Mouse (Mus musculus): Measurements from ENCODE around the gene Simc1. TPM values are rescaled to one million over a fixed set of nuclear protein-coding genes. Genes with fewer than 3 reads are reported as not detected.
"Not testable (repeated sequence)": the region's sequence is repeated elsewhere in the genome, so short reads cannot be mapped to it uniquely, and the experiment has no call there.

The Simc1 gene
- 5.3 and 6.4 TPM in 2 replicates for polyA plus RNA-seq (2012; rRNA removed)

- under 1% methylated on average over 105 of the region's 105 CpGs for WGBS
- no peak for DNase-seq (ENCODE audit: low read depth, low spot score)
Observed at GRCm38 (mm10) chr13:54503604-54504521, at the start of gene Simc1. Simc1 (plus strand) TSS chr13:54503779.

DNA sequence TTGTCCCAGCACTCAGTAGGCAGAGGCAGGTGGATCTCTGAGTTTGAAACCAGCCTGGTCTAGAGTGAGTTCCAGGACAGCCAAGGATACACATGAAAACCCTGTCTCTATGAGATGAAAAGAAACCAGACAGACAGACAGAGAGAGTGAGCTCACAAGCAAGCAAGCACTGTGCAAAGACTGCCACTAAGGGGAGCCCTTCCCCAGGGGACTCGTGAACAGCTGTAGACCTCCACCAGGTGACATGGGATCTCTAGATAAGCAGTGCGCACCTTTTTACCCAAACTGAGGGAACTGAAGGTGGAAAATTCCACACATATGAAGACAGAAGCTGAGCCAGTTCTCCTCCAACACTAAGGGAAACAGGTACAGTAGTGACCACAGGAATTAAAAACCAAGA, 46.5 kb upstream of the Simc1 start:
- 60% methylated on average over 2 of the region's 2 CpGs for WGBS
- no peak for DNase-seq (ENCODE audit: low read depth, low spot score)

DNA sequence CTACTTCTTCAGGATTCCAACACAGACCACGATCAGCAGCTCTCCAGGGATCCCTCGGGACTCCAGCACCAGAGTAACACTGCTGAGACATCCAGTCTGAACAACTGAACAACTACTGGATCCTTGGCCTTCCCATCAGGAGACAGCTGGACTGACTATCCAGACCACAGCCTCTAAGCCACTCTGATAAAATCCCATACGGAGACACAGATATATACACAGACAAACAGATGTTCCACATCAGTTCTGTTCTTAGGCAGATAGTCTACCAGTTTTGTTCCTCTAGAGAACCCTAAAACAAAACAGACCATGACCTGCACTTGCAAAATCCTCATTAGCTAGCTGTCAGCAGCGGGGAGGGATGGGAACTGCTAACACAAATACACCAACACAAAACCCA, 44.3 kb upstream of the Simc1 start:
- DNase-seq (ENCODE audit: low read depth, low spot score), result no peak
- 77% methylated on average over 4 of the region's 4 CpGs for WGBS

DNA sequence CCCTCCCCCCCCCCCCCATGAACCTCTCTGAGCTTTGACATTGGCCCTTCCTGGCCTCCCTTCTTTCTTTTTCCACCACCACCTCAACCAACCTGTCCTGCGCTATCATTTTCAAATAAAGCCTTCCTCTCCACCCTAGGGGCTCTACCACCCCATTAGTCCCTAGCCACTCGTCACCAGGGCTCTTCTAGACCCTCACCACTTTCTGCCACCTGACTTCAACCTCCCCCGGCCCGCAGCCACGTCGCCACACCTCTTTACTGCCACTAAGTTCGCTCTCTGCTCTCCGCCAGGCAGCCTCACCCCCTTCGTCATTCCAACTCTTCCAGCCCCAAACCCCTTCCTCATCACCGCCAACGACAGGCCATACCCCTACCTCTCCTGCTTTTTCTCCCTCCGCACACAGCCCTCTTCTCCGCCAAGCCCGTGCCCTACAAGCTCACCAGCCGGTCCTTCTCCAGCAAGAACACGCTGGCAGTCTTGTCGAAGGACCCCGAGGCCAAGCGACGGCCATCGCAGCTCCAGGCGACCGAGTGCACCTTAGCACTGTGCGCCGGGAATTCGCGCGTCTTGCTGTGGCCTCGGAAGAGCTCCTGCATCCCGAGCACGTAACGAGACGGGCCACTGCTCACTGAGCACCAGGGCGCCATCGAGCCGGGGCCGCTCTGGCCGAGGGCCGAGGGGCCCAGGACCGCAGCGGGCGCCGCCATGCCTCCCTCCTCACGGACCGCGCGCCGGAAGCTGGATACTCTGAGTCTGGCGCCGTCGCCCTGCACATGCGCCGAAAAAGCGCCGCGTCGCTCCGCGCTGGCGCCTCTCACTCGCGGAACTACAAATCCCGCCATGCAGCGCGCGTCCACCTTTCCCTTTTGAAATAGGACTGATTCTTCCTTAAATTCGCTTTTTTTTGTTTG, 35.2 kb upstream of the Simc1 start, which contains the start of gene Thoc3:
Gene Thoc3 (minus strand): TSS at position 752 of the 914 bp plus-strand sequence.
- WGBS, result 1% methylated on average over 67 of the region's 67 CpGs
- DNase-seq (ENCODE audit: low read depth, low spot score), result peak; percentile 70

GRCm38 (mm10) chr13:54469012-54469354, 34.6 kb upstream of the Simc1 start:
- 15% methylated on average over 4 of the region's 4 CpGs for WGBS
- no peak for DNase-seq (ENCODE audit: low read depth, low spot score)

DNA sequence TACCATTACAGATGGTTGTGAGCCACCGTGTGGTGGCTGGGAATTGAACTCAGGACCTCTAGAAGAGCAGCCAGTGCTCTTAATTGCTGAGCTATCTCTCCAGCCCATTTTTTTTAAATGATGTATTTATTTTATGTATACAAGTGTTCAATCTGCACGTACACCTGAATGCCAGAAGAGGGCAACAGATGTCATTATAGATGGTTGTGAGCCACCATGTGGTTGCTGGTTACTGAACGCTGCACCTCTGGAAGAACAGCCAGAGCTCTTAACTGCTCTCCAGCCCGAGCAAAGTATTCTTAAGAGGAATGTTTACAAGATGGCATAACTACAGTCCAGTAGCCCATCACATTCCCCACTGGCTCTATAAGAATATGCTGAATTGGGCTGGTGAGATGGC, 31.6 kb upstream of the Simc1 start:
- no peak for DNase-seq (ENCODE audit: low read depth, low spot score)
- 80% methylated on average over 4 of the region's 4 CpGs for WGBS

DNA sequence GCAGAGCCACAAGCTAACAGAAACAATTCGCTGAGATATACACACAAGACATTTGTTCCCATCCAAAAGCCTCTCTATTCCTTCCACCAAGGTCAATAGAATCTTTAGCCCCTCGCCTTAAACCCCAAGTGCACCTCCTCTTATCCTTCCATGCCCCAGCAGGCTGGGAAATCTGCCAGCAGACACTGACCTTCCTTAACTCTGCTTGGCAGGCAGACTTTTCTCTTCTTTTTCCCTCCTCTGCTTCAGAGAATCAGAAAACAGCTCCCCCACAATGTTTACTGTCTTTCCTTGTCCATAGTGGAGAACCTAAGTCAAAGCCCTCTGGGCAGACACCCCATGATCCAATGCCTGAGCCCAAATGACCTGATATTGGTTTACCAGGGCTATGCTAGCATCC, 28.6 kb upstream of the Simc1 start:
- DNase-seq (ENCODE audit: low read depth, low spot score), result no peak
- WGBS, result 82% methylated on average over 2 of the region's 2 CpGs

- no peak for DNase-seq (ENCODE audit: low read depth, low spot score)
- WGBS, result 50% methylated on average over 5 of the region's 5 CpGs
Observed at GRCm38 (mm10) chr13:54475702-54476101, 27.9 kb upstream of the Simc1 start.

DNA sequence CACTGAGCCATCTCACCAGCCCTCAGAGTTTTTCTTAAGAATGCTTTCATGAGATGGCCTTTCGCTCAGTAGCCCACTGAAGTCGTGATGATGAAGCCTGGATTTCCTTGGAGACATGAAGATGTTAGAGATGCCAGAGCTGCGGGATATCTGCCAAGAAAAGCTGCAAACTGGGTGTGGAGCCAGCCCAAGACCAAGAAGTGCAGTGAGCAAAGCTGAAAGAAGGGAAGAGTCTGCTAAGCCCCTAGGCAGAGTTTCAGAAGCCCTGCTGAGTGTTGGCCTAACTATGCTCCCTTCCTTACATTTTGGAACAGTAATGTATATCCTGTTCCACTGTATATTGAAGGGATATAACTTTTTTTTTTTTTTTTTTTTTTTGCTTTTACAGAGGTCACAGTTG, 24.3 kb upstream of the Simc1 start:
- 47% methylated on average over 3 of the region's 3 CpGs for WGBS
- DNase-seq (ENCODE audit: low read depth, low spot score), result no peak

- DNase-seq (ENCODE audit: low read depth, low spot score), result no peak
- WGBS, result 70% methylated on average over 14 of the region's 14 CpGs
Observed at GRCm38 (mm10) chr13:54481498-54481897, 22.1 kb upstream of the Simc1 start.

DNA sequence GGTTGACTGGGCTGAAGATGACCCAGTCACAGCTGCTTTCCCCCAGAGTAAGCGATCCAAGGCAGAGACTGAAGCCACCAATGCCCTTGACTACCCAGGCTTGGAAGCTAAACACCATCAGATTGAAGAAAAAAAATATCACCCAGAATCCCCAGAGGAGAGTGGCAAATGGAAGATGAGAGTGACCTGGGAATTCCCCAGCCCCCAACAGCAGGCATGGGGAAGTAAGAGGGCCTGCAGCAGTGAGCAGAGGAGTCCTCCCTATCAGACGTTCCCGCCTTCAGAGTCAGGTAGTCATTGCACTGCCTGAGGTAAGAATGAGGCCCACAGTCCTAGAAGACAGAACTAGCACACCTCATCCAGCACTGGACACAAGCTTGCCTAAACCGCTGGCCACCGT, 13.2 kb upstream of the Simc1 start:
- DNase-seq (ENCODE audit: low read depth, low spot score), result no peak
- WGBS, result 74% methylated on average over 5 of the region's 5 CpGs

DNA sequence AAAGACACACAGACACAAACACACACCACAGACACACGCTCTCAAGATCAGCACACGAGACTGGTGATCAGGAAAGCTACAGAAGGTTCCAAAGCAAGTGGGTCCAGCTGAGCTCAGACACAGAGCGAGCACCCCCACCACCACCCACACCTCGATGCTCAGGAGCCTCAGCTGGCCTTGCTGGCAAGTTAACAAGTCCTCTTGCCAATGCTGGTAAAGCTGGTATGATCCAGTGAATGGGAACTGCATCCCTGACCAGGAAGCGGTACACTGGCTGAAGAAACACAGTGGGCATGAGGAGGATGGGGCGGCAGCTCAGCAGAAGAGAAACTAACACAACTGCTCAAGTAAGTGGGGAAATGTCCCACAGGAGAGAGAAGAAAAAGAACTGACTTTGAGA, 12.2 kb upstream of the Simc1 start:
- WGBS, result 74% methylated on average over 6 of the region's 6 CpGs
- DNase-seq (ENCODE audit: low read depth, low spot score), result no peak

GRCm38 (mm10) chr13:54499551-54499950, 4.0 kb upstream of the Simc1 start:
- DNase-seq (ENCODE audit: low read depth, low spot score), result not testable (repeated sequence)
- 94% methylated on average over 7 of the region's 7 CpGs for WGBS

- DNase-seq (ENCODE audit: low read depth, low spot score), result no peak
- 69% methylated on average over 2 of the region's 2 CpGs for WGBS
Observed at GRCm38 (mm10) chr13:54501352-54501751, 2.2 kb upstream of the Simc1 start.

DNA sequence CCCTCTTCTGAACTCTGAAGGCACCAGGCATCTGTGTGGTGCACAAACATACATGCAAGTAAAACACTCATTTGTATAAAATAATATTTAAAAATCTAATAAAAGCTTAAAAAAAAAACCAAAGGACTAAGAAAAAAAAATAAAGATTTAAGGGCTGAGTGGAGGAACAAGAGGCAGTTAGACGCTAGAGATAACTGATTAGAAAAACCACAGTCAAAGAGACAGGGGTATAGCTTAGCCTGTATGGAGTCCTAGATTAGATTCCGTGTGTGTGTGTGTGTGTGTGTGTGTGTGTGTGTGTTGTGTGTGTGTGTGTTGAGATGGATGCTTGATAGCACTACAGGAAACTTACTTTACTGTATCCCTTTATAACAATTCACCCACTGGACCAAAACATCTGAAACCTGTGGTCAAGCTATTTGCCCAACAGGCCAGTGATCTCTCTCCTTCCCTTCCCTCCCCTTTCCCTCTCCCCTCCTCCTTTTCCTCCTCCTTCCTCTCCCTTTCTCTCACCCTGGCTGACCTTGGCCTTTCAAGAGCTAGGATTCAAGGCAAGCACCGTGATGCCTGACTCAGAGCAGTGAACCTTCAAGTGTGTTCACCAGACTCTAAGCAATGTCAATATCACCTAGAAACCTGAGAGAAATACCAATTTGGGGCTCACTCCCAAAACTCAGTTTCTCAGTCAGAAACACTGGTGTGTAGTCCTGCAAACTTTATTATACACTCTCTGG, 1.5 kb upstream of the Simc1 start:
- DNase-seq (ENCODE audit: low read depth, low spot score), result no peak
- 63% methylated on average over 3 of the region's 3 CpGs for WGBS

GRCm38 (mm10) chr13:54503278-54503603, 338 bp upstream of the Simc1 start:
- DNase-seq (ENCODE audit: low read depth, low spot score), result no peak
- 3% methylated on average over 14 of the region's 14 CpGs for WGBS

- 60% methylated on average over 7 of the region's 7 CpGs for WGBS
- DNase-seq (ENCODE audit: low read depth, low spot score), result no peak
Observed at GRCm38 (mm10) chr13:54504611-54505260, 1.2 kb downstream of the Simc1 start.

GRCm38 (mm10) chr13:54505920-54506319, 2.3 kb downstream of the Simc1 start:
- WGBS, result 90% methylated on average over 1 of the region's 1 CpGs
- no peak for DNase-seq (ENCODE audit: low read depth, low spot score)

DNA sequence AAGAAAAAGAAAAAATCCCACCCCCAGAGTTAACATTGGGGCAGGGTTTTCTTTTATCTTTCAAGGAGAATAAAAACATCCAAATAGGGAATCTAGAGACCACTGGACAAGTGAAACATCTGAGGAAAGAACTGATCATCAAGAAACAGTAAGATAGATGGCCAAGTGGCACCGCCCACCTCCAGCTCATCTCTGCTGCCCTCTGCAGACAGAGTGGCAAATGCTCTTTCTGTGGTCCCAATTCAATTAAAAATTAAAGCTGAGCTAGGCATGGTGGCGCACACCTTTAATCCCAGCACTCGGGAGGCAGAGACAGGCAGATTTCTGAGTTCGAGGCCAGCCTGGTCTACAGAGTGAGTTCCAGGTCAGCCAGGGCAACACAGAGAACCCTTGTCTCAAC, 16.6 kb downstream of the Simc1 start:
- 91% methylated on average over 4 of the region's 4 CpGs for WGBS
- DNase-seq (ENCODE audit: low read depth, low spot score), result no peak

DNA sequence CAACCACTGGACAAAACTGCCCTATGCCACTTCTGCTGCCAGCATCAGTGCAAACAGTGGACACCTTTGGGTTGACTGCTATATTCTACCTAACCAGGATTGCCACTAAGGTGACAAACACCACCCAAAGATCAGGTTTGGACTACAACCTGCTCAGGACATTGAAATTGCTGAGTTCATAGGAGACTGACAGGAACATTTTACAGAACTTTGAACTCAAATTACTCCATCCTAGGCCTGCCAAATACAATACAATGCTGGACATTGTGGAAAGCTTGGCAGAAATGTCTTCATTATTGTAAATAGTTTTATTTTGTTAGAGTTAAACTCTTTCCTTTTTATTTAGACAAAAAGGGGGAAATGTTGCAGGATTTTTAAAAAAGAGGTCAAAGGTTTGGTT, 17.6 kb downstream of the Simc1 start:
- no peak for DNase-seq (ENCODE audit: low read depth, low spot score)

All from large intestine, adult 2 months (tissue).